Mouse (Mus musculus): ENCODE data around the gene Becn1. TPM values are rescaled to one million over a fixed set of nuclear protein-coding genes. Genes with fewer than 3 reads are reported as not detected.

Becn1 gene
- polyA plus RNA-seq, 1 experiment, result 134 TPM

DNA sequence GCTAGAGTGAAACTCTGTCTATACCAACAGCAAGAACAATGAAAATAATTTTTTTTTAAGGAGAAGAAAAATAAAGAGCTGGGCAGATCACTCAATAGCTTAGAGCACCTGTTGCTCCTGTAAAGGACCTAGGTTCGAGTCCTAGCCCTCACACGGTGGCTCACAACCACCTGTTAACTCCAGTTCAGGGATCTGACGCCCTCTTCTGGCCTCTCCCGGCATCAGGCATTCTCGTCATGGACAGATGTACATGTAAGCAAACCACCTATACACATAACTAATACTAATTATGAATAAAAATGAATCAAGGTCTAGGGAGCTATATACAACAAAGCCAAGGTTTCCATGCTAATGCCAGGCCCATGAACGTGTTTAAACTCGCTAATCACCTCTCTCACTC, 1.2 kb downstream of the Becn1 start:
- TF ChIP-seq MYOD1 (IDR thresholded peaks at IDR 0.05; ENCODE audit: control insufficient read depth in 1 of 3, insufficient read length in 2 of 3, low read depth in 2 of 3) (peak in 2 of 3 experiments; percentile 7 to 20), TCF3 (IDR thresholded peaks at IDR 0.05; ENCODE audit: insufficient read length, low read depth) (no peak), TCF12 (IDR thresholded peaks at IDR 0.05; ENCODE audit: insufficient read depth, poor library complexity, severe bottlenecking) (no peak), SRF (IDR thresholded peaks at IDR 0.05; ENCODE audit: control insufficient read depth, insufficient read length, low read depth) (no peak), POLR2AphosphoS2 (IDR thresholded peaks at IDR 0.05; ENCODE audit: insufficient read length, low read depth) (no peak), MYOG (IDR thresholded peaks at IDR 0.05; ENCODE audit: control insufficient read depth in 1 of 3, insufficient read depth in 1 of 3, insufficient read length in 2 of 3, low read depth in 2 of 3) (no peak)
- peak overlapping the region; percentile 99 for H3K4me2 ChIP-seq (ENCODE audit: low read depth)
- peaks cover 46% of the 10 kb centered on the region for H3K79me2 ChIP-seq (ENCODE audit: control insufficient read depth, insufficient read depth)
- H3ac ChIP-seq (ENCODE audit: control insufficient read depth, insufficient read length), result no peak overlapping the region
- peak overlapping the region; percentile 97 for H3K4me3 ChIP-seq
- peaks cover 16% of the 10 kb centered on the region for H3K36me3 ChIP-seq (ENCODE audit: control insufficient read depth, insufficient read depth)
- H3K27me3 ChIP-seq (ENCODE audit: control insufficient read depth, insufficient read depth, insufficient read length), result no peaks in the 10 kb centered on the region

DNA sequence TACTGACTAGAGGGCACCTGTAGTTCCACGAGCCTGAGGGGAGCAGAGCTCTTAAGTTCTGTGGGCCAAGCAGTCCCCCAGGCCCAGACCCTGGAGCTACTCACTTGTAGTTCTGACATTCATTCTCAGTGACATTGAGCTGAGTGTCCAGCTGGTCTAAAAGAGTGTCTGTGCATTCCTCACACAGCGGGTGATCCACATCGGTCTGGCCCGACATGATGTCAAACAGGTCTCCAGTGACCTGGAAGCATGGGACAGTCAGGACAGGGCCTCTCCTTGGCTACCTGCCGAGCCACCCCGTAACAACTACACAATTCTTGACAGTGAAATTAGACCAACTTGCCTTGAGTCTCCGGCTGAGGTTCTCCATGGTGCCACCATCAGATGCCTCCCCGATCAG, 6.9 kb downstream of the Becn1 start:
- no peak overlapping the region for H3K4me3 ChIP-seq
- peaks cover 28% of the 10 kb centered on the region for H3K79me2 ChIP-seq (ENCODE audit: control insufficient read depth, insufficient read depth)
- H3ac ChIP-seq (ENCODE audit: control insufficient read depth, insufficient read length), result no peak overlapping the region
- H3K27me3 ChIP-seq (ENCODE audit: control insufficient read depth, insufficient read depth, insufficient read length), result no peaks in the 10 kb centered on the region
- H3K4me2 ChIP-seq (ENCODE audit: low read depth), result no peak overlapping the region
- TF ChIP-seq POLR2AphosphoS2 (IDR thresholded peaks at IDR 0.05; ENCODE audit: insufficient read length, low read depth), result no peak
- no peak for TF ChIP-seq MYOG (IDR thresholded peaks at IDR 0.05; ENCODE audit: control insufficient read depth in 1 of 3, insufficient read depth in 1 of 3, insufficient read length in 2 of 3, low read depth in 2 of 3)
- no peak for TF ChIP-seq USF1 (IDR thresholded peaks at IDR 0.05; ENCODE audit: low read depth)
- no peak for TF ChIP-seq TCF3 (IDR thresholded peaks at IDR 0.05; ENCODE audit: insufficient read length, low read depth)
- TF ChIP-seq TCF12 (IDR thresholded peaks at IDR 0.05; ENCODE audit: insufficient read depth, poor library complexity, severe bottlenecking), result no peak
- no peak for TF ChIP-seq MAX (IDR thresholded peaks at IDR 0.05; ENCODE audit: low read depth)
- no peak for TF ChIP-seq MYOD1 (IDR thresholded peaks at IDR 0.05; ENCODE audit: control insufficient read depth in 1 of 3, insufficient read length in 2 of 3, low read depth in 2 of 3)
- TF ChIP-seq CEBPB (IDR thresholded peaks at IDR 0.05; ENCODE audit: insufficient read depth, poor library complexity, severe bottlenecking), result no peak
- no peak for TF ChIP-seq SRF (IDR thresholded peaks at IDR 0.05; ENCODE audit: control insufficient read depth, insufficient read length, low read depth)
- no peak for TF ChIP-seq POLR2A (IDR thresholded peaks at IDR 0.05; ENCODE audit: insufficient read length, low read depth)
- TF ChIP-seq REST (IDR thresholded peaks at IDR 0.05; ENCODE audit: insufficient read depth, insufficient read length), result no peak
- TF ChIP-seq E2F4 (IDR thresholded peaks at IDR 0.05; ENCODE audit: insufficient read depth), result no peak
- peaks cover 52% of the 10 kb centered on the region for H3K36me3 ChIP-seq (ENCODE audit: control insufficient read depth, insufficient read depth)

DNA sequence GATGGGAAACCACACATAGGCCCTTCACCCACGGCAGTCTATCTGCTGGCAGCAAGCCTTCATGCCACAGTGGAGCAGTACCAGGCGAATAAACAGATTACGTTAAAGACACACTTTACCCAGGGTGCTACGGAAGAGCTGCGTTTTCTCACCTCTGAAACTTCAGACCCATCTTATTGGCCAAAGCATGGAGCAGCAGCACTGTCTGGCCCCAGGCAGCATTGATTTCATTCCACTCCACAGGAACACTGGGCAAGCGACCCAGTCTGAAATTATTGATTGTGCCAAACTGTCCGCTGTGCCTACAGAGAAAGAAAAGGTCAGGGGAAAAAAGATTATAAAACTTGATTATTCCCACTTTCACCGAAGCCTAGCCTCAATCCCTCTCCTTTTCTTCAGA, 10.9 kb downstream of the Becn1 start:
- Histone ChIP-seq H3K4me3 (no peak overlapping the region), H3K27me3 (ENCODE audit: control insufficient read depth, insufficient read depth, insufficient read length) (no peaks in the 10 kb centered on the region), H3K79me2 (ENCODE audit: control insufficient read depth, insufficient read depth) (no peaks in the 10 kb centered on the region), H3K4me2 (ENCODE audit: low read depth) (no peak overlapping the region), H3K36me3 (ENCODE audit: control insufficient read depth, insufficient read depth) (peaks cover 58% of the 10 kb centered on the region), H3ac (ENCODE audit: control insufficient read depth, insufficient read length) (no peak overlapping the region)
- TF ChIP-seq MAX (IDR thresholded peaks at IDR 0.05; ENCODE audit: low read depth) (no peak), SRF (IDR thresholded peaks at IDR 0.05; ENCODE audit: control insufficient read depth, insufficient read length, low read depth) (no peak), TCF12 (IDR thresholded peaks at IDR 0.05; ENCODE audit: insufficient read depth, poor library complexity, severe bottlenecking) (no peak), E2F4 (IDR thresholded peaks at IDR 0.05; ENCODE audit: insufficient read depth) (no peak), REST (IDR thresholded peaks at IDR 0.05; ENCODE audit: insufficient read depth, insufficient read length) (no peak), CEBPB (IDR thresholded peaks at IDR 0.05; ENCODE audit: insufficient read depth, poor library complexity, severe bottlenecking) (no peak), MYOD1 (IDR thresholded peaks at IDR 0.05; ENCODE audit: control insufficient read depth in 1 of 3, insufficient read length in 2 of 3, low read depth in 2 of 3) (no peak), POLR2AphosphoS2 (IDR thresholded peaks at IDR 0.05; ENCODE audit: insufficient read length, low read depth) (no peak)

DNA sequence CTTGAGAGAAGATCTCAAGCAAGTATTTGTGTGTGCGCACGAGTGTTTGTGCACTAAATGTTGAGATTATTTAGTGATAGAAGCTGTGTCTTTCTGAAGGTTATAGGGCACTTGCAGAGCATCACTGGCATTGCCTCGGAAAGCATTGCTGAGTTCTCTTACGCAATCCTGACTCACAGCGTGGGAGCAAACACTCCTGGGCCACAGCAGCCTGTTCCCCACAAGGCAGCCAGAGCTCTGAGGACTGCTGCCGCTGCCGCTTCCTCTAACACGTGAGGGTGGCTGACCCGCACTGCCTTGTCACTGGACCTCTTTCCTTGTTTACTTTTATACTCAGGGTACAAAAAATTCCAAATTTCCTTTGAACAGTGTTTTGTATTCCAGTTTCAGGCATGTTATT, 14.8 kb downstream of the Becn1 start:
- Histone ChIP-seq H3K79me2 (ENCODE audit: control insufficient read depth, insufficient read depth) (no peaks in the 10 kb centered on the region), H3K27me3 (ENCODE audit: control insufficient read depth, insufficient read depth, insufficient read length) (no peaks in the 10 kb centered on the region), H3K36me3 (ENCODE audit: control insufficient read depth, insufficient read depth) (peaks cover 28% of the 10 kb centered on the region), H3ac (ENCODE audit: control insufficient read depth, insufficient read length) (no peak overlapping the region), H3K4me2 (ENCODE audit: low read depth) (no peak overlapping the region), H3K4me3 (no peak overlapping the region)
- TF ChIP-seq CEBPB (IDR thresholded peaks at IDR 0.05; ENCODE audit: insufficient read depth, poor library complexity, severe bottlenecking) (peak; percentile 88), SRF (IDR thresholded peaks at IDR 0.05; ENCODE audit: control insufficient read depth, insufficient read length, low read depth) (no peak), REST (IDR thresholded peaks at IDR 0.05; ENCODE audit: insufficient read depth, insufficient read length) (no peak), MAX (IDR thresholded peaks at IDR 0.05; ENCODE audit: low read depth) (no peak), MYOG (IDR thresholded peaks at IDR 0.05; ENCODE audit: control insufficient read depth in 1 of 3, insufficient read depth in 1 of 3, insufficient read length in 2 of 3, low read depth in 2 of 3) (no peak), E2F4 (IDR thresholded peaks at IDR 0.05; ENCODE audit: insufficient read depth) (no peak)

DNA sequence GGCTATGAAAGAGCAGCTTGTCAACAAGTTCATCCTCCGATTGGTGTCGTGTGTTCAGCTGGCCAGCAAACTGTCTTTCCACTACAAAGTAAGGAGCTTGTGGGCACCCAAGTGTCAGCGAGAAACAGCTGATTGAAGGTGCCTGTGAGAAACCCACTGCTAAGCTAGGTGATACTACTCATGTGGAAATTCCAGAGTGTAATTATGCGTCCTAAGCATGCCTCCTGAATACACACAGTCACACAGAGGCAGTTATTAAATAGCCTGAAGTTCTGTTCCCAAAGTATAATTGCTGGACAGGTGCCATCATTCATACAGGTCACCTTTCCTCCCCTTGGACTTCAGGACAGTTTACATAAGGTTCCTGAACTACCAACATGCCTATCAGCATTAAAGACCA, 18.3 kb downstream of the Becn1 start:
- Histone ChIP-seq H3K4me3 (no peak overlapping the region), H3K36me3 (ENCODE audit: control insufficient read depth, insufficient read depth) (peaks cover 10% of the 10 kb centered on the region), H3K79me2 (ENCODE audit: control insufficient read depth, insufficient read depth) (no peaks in the 10 kb centered on the region), H3K27me3 (ENCODE audit: control insufficient read depth, insufficient read depth, insufficient read length) (no peaks in the 10 kb centered on the region), H3ac (ENCODE audit: control insufficient read depth, insufficient read length) (no peak overlapping the region), H3K4me2 (ENCODE audit: low read depth) (no peak overlapping the region)
- TF ChIP-seq MAX (IDR thresholded peaks at IDR 0.05; ENCODE audit: low read depth) (no peak), USF1 (IDR thresholded peaks at IDR 0.05; ENCODE audit: low read depth) (no peak), MYOD1 (IDR thresholded peaks at IDR 0.05; ENCODE audit: control insufficient read depth in 1 of 3, insufficient read length in 2 of 3, low read depth in 2 of 3) (no peak), E2F4 (IDR thresholded peaks at IDR 0.05; ENCODE audit: insufficient read depth) (no peak), SRF (IDR thresholded peaks at IDR 0.05; ENCODE audit: control insufficient read depth, insufficient read length, low read depth) (no peak), POLR2AphosphoS2 (IDR thresholded peaks at IDR 0.05; ENCODE audit: insufficient read length, low read depth) (no peak), TCF3 (IDR thresholded peaks at IDR 0.05; ENCODE audit: insufficient read length, low read depth) (no peak), POLR2A (IDR thresholded peaks at IDR 0.05; ENCODE audit: insufficient read length, low read depth) (no peak)

All from myocyte (in vitro differentiated cells).